Mouse (Mus musculus): Measurements from ENCODE around the gene Sphkap.

- TF ChIP-seq CTCF (IDR thresholded peaks at IDR 0.05) (no peak), EP300 (IDR thresholded peaks at IDR 0.05) (no peak)
Observed at GRCm38 (mm10) chr1:83440422-83440821, 32.4 kb upstream of the Sphkap start.
